Mouse (Mus musculus) midbrain, embryonic 12.5 days (tissue): ENCODE results near the gene Fbxo46. TPM values are rescaled to one million over a fixed set of nuclear protein-coding genes. Genes with fewer than 3 reads are reported as not detected.

Experiments used
- ATAC-seq: fragments of 200-750 bp; cut with Nextera tagmentation; 2 replicates; pipeline ENCODE4 v1.8.0; 2017; ENCODE audit warnings: low read depth, moderate TSS enrichment, moderate library complexity; ENCODE audit not compliant: low FRiP score
- H3K27ac ChIP-seq: fragments of 300-500 bp; sonication (generic); replicated peaks from 2 replicates; pipeline ENCODE4 v1.5.1; 2016; ENCODE audit warnings: mild to moderate bottlenecking
- H3K27me3 ChIP-seq: fragments of 300-500 bp; sonication (generic); 2 replicates; pipeline ENCODE4 v1.6.1; 2016; ENCODE audit warnings: mild to moderate bottlenecking
- H3K36me3 ChIP-seq: fragments of 300-500 bp; sonication (generic); 2 replicates; pipeline ENCODE4 v1.6.1; 2016
- H3K4me1 ChIP-seq: fragments of 300-500 bp; sonication (generic); 2 replicates; pipeline ENCODE4 v1.6.1; 2016
- H3K4me2 ChIP-seq: fragments of 300-500 bp; sonication (generic); replicated peaks from 2 replicates; pipeline ENCODE4 v1.6.1; 2016; ENCODE audit warnings: mild to moderate bottlenecking, moderate library complexity
- H3K4me3 ChIP-seq: fragments of 300-500 bp; sonication (generic); 2 replicates; pipeline ENCODE4 v1.5.1; 2016; ENCODE audit warnings: mild to moderate bottlenecking
- H3K9ac ChIP-seq: fragments of 300-500 bp; sonication (generic); replicated peaks from 2 replicates; pipeline ENCODE4 v1.6.1; 2016; ENCODE audit warnings: mild to moderate bottlenecking, moderate library complexity
- H3K9me3 ChIP-seq: fragments of 300-500 bp; sonication (generic); 2 replicates; pipeline ENCODE4 v1.6.1; 2016; ENCODE audit warnings: mild to moderate bottlenecking
- WGBS: fragments of 180-500 bp; shearing (Covaris S2); methylation state at CpG from one replicate; pipeline ENCODE4 v1.1.7; 2016; 5-methylcytosine and 5-hydroxymethylcytosine counted together
- polyA plus RNA-seq: library from polyadenylated mRNA; unstranded; fragments of >200 nt; fragmentation: Nextera tagmentation; extraction: Ambion mirVana; gene quantifications from 2 replicates; pipeline ENCODE4 v1.2.1, GENCODE M21; 2016

The Fbxo46 gene
- polyA plus RNA-seq, 1 experiment from 2014 or later = 20.6 TPM

- Histone ChIP-seq H3K4me2 (no peak overlapping the region), H3K36me3 (no peaks in the 10 kb centered on the region), H3K4me1 (no peaks in the 10 kb centered on the region), H3K9me3 (no peaks in the 10 kb centered on the region), H3K9ac (no peak overlapping the region), H3K27ac (no peak overlapping the region), H3K4me3 (no peak overlapping the region), H3K27me3 (no peaks in the 10 kb centered on the region)
- no peak for ATAC-seq
- WGBS = 58% methylated on average over 3 of the region's 3 CpGs
These were observed 12.2 kb upstream of the Fbxo46 start for GRCm38 (mm10) chr7:19107436-19107835.

- Histone ChIP-seq H3K4me1 (no peaks in the 10 kb centered on the region), H3K4me2 (no peak overlapping the region), H3K9ac (no peak overlapping the region), H3K27me3 (no peaks in the 10 kb centered on the region), H3K9me3 (no peaks in the 10 kb centered on the region), H3K36me3 (no peaks in the 10 kb centered on the region), H3K27ac (no peak overlapping the region), H3K4me3 (no peak overlapping the region)
- 89% methylated on average over 1 of the region's 1 CpGs for WGBS
- no peak for ATAC-seq
These were observed 10.1 kb upstream of the Fbxo46 start for GRCm38 (mm10) chr7:19109565-19109964.

DNA sequence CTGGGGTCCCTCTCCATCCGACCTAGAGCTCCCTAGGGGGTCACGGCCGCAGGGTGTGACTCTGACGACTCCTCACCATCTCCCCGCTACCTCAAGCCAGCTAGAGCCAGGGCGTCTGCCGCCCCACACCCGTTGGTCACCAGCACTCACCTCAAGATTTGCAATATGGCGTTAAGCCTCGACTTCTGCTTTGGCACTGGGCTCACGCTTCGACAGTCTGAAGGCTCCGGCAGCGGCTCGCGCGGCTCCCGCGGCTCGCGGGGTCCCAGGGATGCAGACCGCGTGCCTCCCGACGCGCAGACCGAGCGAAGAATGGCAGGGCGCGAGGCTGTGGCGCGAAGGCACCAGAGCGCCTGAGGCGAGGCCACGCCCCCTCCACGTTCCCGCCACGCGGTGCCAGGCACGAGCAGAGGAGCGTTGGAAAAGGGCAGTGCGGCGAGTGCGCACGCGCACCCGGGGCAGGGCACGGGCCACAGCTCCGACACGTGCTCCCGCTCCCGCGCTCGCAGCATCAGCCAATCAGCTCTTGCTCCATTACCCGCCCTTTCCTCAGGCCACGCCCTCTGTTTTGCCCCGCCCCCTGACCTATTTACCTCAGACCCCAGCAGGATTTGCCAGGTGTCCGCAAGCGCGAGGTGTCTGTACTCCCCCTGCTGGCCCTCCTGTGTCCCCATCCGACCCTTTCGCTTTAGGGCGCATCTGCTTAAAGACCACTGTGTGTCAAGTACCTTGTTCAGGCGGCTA, 1.5 kb upstream of the Fbxo46 start, which contains the start of gene Gm4969:
Gene Gm4969, minus strand, starts transcription at position 341 of the 744 bp plus-strand sequence.
- whole genome bisulfite sequencing = 20% methylated on average over 63 of the region's 64 CpGs
- H3K36me3 ChIP-seq = no peaks in the 10 kb centered on the region
- H3K9me3 ChIP-seq = no peaks in the 10 kb centered on the region
- no peak within 1 kb of the TSS for H3K27ac ChIP-seq
- H3K4me2 ChIP-seq = peak within 1 kb of the TSS; percentile 44
- peaks cover 19% of the 10 kb centered on the region for H3K4me1 ChIP-seq
- H3K27me3 ChIP-seq = peaks cover 19% of the 10 kb centered on the region
- H3K4me3 ChIP-seq = peak within 1 kb of the TSS; percentile 27
- peak; percentile 3; the same call in 1 of the 2 replicates for ATAC-seq
- no peak within 1 kb of the TSS for H3K9ac ChIP-seq

DNA sequence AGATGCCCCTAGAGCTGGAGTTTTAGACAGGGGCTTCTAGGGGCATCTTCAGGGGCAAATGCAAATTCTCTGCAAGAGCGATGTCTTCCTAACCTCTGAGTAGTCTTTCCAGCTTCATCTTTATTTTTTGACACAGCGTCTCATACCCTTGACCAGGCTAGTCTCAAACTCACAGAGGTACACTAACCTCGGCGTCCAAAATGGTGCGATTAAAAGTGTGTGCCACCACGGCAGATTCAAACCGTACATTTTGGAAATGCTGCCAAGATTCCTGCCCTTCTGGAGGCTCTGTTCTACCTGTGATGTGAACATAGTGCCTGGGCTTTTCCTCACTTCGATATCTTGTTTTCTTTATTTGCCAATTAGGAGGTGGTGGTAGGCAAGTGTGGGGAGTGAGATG, 576 bp upstream of the Fbxo46 start:
- H3K9me3 ChIP-seq = no peaks in the 10 kb centered on the region
- no peak overlapping the region for H3K9ac ChIP-seq
- peaks cover 19% of the 10 kb centered on the region for H3K4me1 ChIP-seq
- H3K27me3 ChIP-seq = peaks cover 19% of the 10 kb centered on the region
- ATAC-seq = peak; percentile 1; the same call in 1 of the 2 replicates
- no peak overlapping the region for H3K27ac ChIP-seq
- H3K4me3 ChIP-seq = no peak overlapping the region
- 92% methylated on average over 8 of the region's 8 CpGs for WGBS
- no peak overlapping the region for H3K4me2 ChIP-seq
- H3K36me3 ChIP-seq = no peaks in the 10 kb centered on the region

GRCm38 (mm10) chr7:19121686-19122085, 2.0 kb downstream of the Fbxo46 start:
- H3K9me3 ChIP-seq = no peaks in the 10 kb centered on the region
- ATAC-seq = no peak
- H3K4me1 ChIP-seq = peaks cover 19% of the 10 kb centered on the region
- H3K9ac ChIP-seq = no peak overlapping the region
- no peak overlapping the region for H3K4me3 ChIP-seq
- 91% methylated on average over 4 of the region's 4 CpGs for WGBS
- H3K27me3 ChIP-seq = peaks cover 19% of the 10 kb centered on the region
- no peak overlapping the region for H3K27ac ChIP-seq
- peaks cover 6% of the 10 kb centered on the region; the same call in 1 of the 2 replicates for H3K36me3 ChIP-seq
- no peak overlapping the region for H3K4me2 ChIP-seq

DNA sequence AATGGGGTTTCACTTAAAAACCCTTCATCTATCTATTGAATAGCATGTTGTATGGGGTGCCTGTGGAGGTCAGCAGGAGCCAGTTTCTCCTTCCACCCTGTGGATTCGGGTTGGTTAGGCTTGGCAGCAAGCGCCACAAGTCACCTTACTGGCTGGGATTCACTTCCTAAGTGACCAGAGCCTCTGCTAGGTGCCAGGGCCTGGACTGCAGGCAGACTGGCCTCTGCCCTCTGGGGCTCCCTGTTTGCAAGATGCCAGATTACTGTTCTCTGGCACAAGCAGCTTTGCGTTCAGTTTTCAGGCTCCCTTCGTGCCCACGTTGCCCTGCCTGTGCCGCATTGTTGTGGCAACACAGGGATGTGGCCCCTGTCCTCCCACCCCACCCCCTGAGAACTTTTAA, 5.1 kb downstream of the Fbxo46 start:
- ATAC-seq = no peak

GRCm38 (mm10) chr7:19127744-19128143, 8.1 kb downstream of the Fbxo46 start:
- no peaks in the 10 kb centered on the region for H3K27me3 ChIP-seq
- no peak overlapping the region for H3K4me3 ChIP-seq
- no peak overlapping the region for H3K4me2 ChIP-seq
- no peak overlapping the region for H3K27ac ChIP-seq
- no peak overlapping the region for H3K9ac ChIP-seq
- H3K9me3 ChIP-seq = no peaks in the 10 kb centered on the region
- WGBS = 98% methylated on average over 5 of the region's 5 CpGs
- H3K4me1 ChIP-seq = peaks cover 14% of the 10 kb centered on the region
- no peak for ATAC-seq
- peaks cover 16% of the 10 kb centered on the region; the same call in 1 of the 2 replicates for H3K36me3 ChIP-seq

More for the DNA sequence above, 5.1 kb downstream of the Fbxo46 start:
- Histone ChIP-seq H3K27ac (no peak overlapping the region), H3K4me1 (peaks cover 13% of the 10 kb centered on the region), H3K27me3 (no peaks in the 10 kb centered on the region), H3K4me3 (no peak overlapping the region), H3K4me2 (no peak overlapping the region), H3K36me3 (peaks cover 16% of the 10 kb centered on the region; the same call in 1 of the 2 replicates), H3K9me3 (no peaks in the 10 kb centered on the region), H3K9ac (no peak overlapping the region)
- WGBS = 94% methylated on average over 6 of the region's 6 CpGs

DNA sequence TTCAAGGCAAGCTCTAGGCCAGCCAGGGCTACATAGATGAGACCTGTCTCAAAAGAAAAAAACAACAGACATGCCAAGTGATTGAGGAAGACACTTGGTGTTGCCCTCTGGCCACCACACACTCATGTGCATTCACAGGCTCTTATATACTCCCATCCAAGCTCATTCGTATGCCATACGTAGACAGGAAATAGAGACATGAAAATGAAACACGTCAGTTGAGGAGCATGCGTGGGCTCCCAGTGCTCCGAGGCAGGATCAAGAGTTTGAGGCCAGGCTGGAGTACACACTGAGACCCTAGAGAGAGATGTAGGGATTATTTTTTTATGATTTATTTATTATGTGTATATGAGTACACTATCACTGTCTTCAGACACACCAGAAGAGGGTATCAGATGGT, 9.7 kb downstream of the Fbxo46 start:
- no peak for ATAC-seq
- Histone ChIP-seq H3K4me2 (no peak overlapping the region), H3K9ac (no peak overlapping the region), H3K9me3 (no peaks in the 10 kb centered on the region), H3K27me3 (no peaks in the 10 kb centered on the region), H3K36me3 (peaks cover 16% of the 10 kb centered on the region; the same call in 1 of the 2 replicates), H3K4me3 (no peak overlapping the region), H3K27ac (no peak overlapping the region), H3K4me1 (peaks cover 14% of the 10 kb centered on the region)
- 95% methylated on average over 5 of the region's 5 CpGs for WGBS

DNA sequence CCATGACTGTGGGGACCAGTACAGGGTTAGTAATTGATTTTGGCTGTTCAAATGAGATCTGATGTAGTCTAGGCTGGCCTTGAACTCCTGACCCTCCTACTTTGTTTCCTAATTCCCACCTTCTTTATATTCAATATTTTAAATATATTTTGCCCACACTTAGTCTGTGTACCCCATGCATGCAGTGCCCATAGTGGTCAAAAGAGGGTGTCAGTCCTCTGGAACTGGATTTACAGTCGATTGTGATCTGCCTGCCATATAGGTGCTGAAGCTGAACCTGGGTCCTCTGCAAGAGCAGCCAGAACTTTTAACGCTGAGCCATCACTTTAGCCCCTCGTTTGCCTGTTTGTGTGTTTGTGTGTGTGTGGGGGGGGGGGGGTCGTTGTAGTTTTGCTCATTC, 11.0 kb downstream of the Fbxo46 start:
- WGBS = 38% methylated on average over 4 of the region's 4 CpGs
- no peaks in the 10 kb centered on the region for H3K27me3 ChIP-seq
- H3K4me2 ChIP-seq = peak overlapping the region; percentile 57
- peaks cover 14% of the 10 kb centered on the region for H3K4me1 ChIP-seq
- no peaks in the 10 kb centered on the region for H3K9me3 ChIP-seq
- ATAC-seq = no peak
- peak overlapping the region; percentile 44 for H3K4me3 ChIP-seq
- peaks cover 21% of the 10 kb centered on the region for H3K36me3 ChIP-seq
- H3K27ac ChIP-seq = peak overlapping the region; percentile 92
- peak overlapping the region; percentile 68 for H3K9ac ChIP-seq

DNA sequence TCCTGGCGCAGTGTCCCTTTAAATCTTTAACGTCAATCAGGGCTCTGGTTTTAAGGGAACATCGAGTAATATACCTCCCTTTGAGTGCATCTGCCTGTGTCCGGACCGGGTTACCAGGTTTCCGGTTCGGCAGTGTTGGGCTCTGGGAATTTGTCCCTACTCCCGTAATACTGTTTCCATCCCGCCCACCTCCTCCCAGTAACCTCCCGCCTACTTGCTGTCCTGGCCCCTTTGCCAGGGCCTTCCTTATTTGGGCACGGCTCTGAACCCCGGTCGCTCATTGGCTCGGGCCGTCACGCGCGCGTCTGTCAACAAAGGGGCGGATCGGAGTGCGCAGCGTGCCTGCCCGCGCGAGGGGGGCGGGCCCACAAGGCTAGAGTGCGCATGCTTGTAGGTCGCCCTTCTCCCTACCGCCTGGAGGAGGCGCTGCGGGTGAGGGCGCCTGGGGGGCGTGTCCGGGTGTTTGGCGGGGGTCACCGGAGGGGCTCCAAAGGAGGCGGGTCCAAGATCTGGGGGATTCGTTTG, 11.7 kb downstream of the Fbxo46 start:
- peak overlapping the region; percentile 92 for H3K27ac ChIP-seq
- H3K27me3 ChIP-seq = no peaks in the 10 kb centered on the region
- peak overlapping the region; percentile 68 for H3K9ac ChIP-seq
- ATAC-seq = peak; percentile 99
- H3K4me1 ChIP-seq = peaks cover 14% of the 10 kb centered on the region
- H3K4me3 ChIP-seq = peak overlapping the region; percentile 44
- peak overlapping the region; percentile 57 for H3K4me2 ChIP-seq
- under 1% methylated on average over 39 of the region's 39 CpGs for WGBS
- peaks cover 23% of the 10 kb centered on the region for H3K36me3 ChIP-seq
- no peaks in the 10 kb centered on the region for H3K9me3 ChIP-seq

GRCm38 (mm10) chr7:19136168-19136567, 16.5 kb downstream of the Fbxo46 start:
- WGBS = 96% methylated on average over 13 of the region's 13 CpGs
- Histone ChIP-seq H3K27ac (no peak overlapping the region), H3K4me1 (peaks cover 4% of the 10 kb centered on the region; the same call in 1 of the 2 replicates)

GRCm38 (mm10) chr7:19136673-19137334, 17.1 kb downstream of the Fbxo46 start:
- H3K9ac ChIP-seq = no peak overlapping the region
- 92% methylated on average over 38 of the region's 38 CpGs for WGBS
- peaks cover 3% of the 10 kb centered on the region; the same call in 1 of the 2 replicates for H3K4me1 ChIP-seq
- H3K27me3 ChIP-seq = no peaks in the 10 kb centered on the region
- no peak overlapping the region for H3K4me3 ChIP-seq
- ATAC-seq = 0 out of 2 replicates have a peak, but pooled peaks have one; percentile 20
- H3K27ac ChIP-seq = no peak overlapping the region
- peaks cover 58% of the 10 kb centered on the region for H3K36me3 ChIP-seq
- no peak overlapping the region for H3K4me2 ChIP-seq
- H3K9me3 ChIP-seq = no peaks in the 10 kb centered on the region

More at GRCm38 (mm10) chr7:19136168-19136567, 16.5 kb downstream of the Fbxo46 start:
- Histone ChIP-seq H3K27me3 (no peaks in the 10 kb centered on the region), H3K4me2 (no peak overlapping the region), H3K9me3 (no peaks in the 10 kb centered on the region), H3K36me3 (peaks cover 52% of the 10 kb centered on the region), H3K9ac (no peak overlapping the region), H3K4me3 (no peak overlapping the region)
- ATAC-seq = no peak
